Mouse (Mus musculus) liver, embryonic 14.5 days (tissue): ENCODE data around the gene St6galnac3.

ENCODE experiments used
- CTCF ChIP-seq: IDR thresholded peaks from 2 replicates; pipeline ENCODE4 v1.5.1; 2016; ENCODE audit warnings: antibody characterized with exemption, low read depth, control low read depth
- EP300 ChIP-seq: IDR thresholded peaks from 2 replicates; pipeline ENCODE4 v1.6.1; 2016; ENCODE audit warnings: antibody characterized with exemption, low read depth

DNA sequence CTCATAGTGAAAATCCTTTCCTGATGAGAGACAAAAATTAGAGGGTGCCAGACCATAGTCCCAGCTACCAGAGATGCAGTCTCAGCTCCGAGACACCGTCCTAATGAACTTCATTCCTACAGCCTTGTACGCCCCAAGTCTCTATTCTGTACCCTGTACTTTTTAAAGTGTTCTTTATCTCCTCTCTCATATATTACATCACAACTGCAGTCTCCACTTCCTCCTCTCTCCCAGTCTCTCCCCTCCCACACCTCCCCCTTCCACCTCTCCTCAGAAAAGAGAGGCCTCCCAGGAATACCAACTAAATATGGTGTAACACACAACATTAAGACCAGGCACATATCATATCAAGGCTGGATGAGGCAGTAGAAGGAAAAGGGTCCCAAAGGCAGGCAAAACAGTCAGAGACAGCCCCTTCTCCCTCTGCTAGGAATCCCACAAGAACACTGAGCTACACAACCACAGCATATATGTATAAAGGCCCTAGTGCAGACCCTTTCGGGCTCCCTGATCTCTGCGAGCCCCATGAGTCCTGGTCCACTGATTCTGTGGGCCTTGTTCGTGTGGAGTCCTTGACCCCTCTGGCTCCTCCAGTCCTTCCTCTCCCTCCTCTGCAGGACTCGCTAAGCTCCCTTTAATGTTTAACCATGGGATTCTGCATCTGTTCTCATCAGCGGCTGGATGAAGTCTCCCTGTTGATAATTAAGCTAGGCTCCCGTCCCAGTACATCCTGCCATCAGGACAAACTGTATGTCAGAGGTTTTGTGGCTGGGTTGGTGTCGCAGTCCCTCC, 502.2 kb downstream of the St6galnac3 start:
- TF ChIP-seq CTCF (no peak), EP300 (no peak)
